Mouse (Mus musculus): ENCODE data around the gene Opcml.

Opcml gene

GRCm38 (mm10) chr9:28776517-28777503, 986.2 kb downstream of the Opcml start:
- DNase-seq (ENCODE audit: low read depth) = no peak

- no peak for DNase-seq (ENCODE audit: low read depth)
Measured at GRCm38 (mm10) chr9:28783834-28784233, 993.3 kb downstream of the Opcml start.

GRCm38 (mm10) chr9:28789439-28789838, 998.9 kb downstream of the Opcml start:
- no peak for DNase-seq (ENCODE audit: low read depth)

GRCm38 (mm10) chr9:28800100-28800499, 1009.5 kb downstream of the Opcml start:
- no peak for DNase-seq (ENCODE audit: low read depth)

GRCm38 (mm10) chr9:28806666-28807065, 1016.1 kb downstream of the Opcml start:
- DNase-seq (ENCODE audit: low read depth) = no peak

GRCm38 (mm10) chr9:28822060-28822459, 1031.5 kb downstream of the Opcml start:
- DNase-seq (ENCODE audit: low read depth) = no peak

- DNase-seq (ENCODE audit: low read depth) = no peak
Measured at GRCm38 (mm10) chr9:28822466-28822865, 1031.9 kb downstream of the Opcml start.

- DNase-seq (ENCODE audit: low read depth) = no peak
Measured at GRCm38 (mm10) chr9:28825821-28826220, 1035.2 kb downstream of the Opcml start.

GRCm38 (mm10) chr9:28845961-28846570, 1055.5 kb downstream of the Opcml start:
- no peak for DNase-seq (ENCODE audit: low read depth)

GRCm38 (mm10) chr9:28855826-28856225, 1065.3 kb downstream of the Opcml start:
- no peak for DNase-seq (ENCODE audit: low read depth)

GRCm38 (mm10) chr9:28861983-28862382, 1071.4 kb downstream of the Opcml start:
- no peak for DNase-seq (ENCODE audit: low read depth)

- no peak for DNase-seq (ENCODE audit: low read depth)
Measured at GRCm38 (mm10) chr9:28867256-28867655, 1076.7 kb downstream of the Opcml start.

GRCm38 (mm10) chr9:28870478-28870877, 1079.9 kb downstream of the Opcml start:
- no peak for DNase-seq (ENCODE audit: low read depth)

- DNase-seq (ENCODE audit: low read depth) = no peak
Measured at GRCm38 (mm10) chr9:28882566-28882965, 1092.0 kb downstream of the Opcml start.

- no peak for DNase-seq (ENCODE audit: low read depth)
Measured at GRCm38 (mm10) chr9:28891611-28892010, 1101.0 kb downstream of the Opcml start.

- DNase-seq (ENCODE audit: low read depth) = no peak
Measured at GRCm38 (mm10) chr9:28903291-28903690, 1112.7 kb downstream of the Opcml start.

- DNase-seq (ENCODE audit: low read depth) = no peak
Measured at GRCm38 (mm10) chr9:28909738-28910137, 1119.2 kb downstream of the Opcml start.

GRCm38 (mm10) chr9:28911571-28912185, 1121.1 kb downstream of the Opcml start:
- no peak for DNase-seq (ENCODE audit: low read depth)

- no peak for DNase-seq (ENCODE audit: low read depth)
Measured at GRCm38 (mm10) chr9:28932069-28932468, 1141.5 kb downstream of the Opcml start.

GRCm38 (mm10) chr9:28937163-28937562, 1146.6 kb downstream of the Opcml start:
- no peak for DNase-seq (ENCODE audit: low read depth)

GRCm38 (mm10) chr9:28937980-28938379, 1147.4 kb downstream of the Opcml start:
- DNase-seq (ENCODE audit: low read depth) = no peak

GRCm38 (mm10) chr9:28940901-28941300, 1150.3 kb downstream of the Opcml start:
- no peak for DNase-seq (ENCODE audit: low read depth)

GRCm38 (mm10) chr9:28969455-28969854, 1178.9 kb downstream of the Opcml start:
- DNase-seq (ENCODE audit: low read depth) = no peak
